Comparison of ENCODE assay signal across 8 mouse cellular contexts in genomic region chr17:56611861-56612564, GRCm38 (mm10). TPM values are rescaled to one million over a fixed set of nuclear protein-coding genes. Genes with fewer than 3 reads are reported as not detected.
DNase-seq lines count a peak whose midpoint lies in the region.

No protein-coding gene starts in this region.

- intact Hi-C loops in gastrocnemius, postnatal 14 days (cut with DNase I; ENCODE audit: low total_unique reads), result no loop called here

- peak; percentile 36 for DNase-seq in gastrocnemius, postnatal 14 days
- no peak for DNase-seq in gastrocnemius, postnatal 4 days (ENCODE audit: low spot score in 2 of 2)
- DNase-seq in B cell, adult 2 months, result peak; percentile 27 to 31
- DNase-seq in c-Kit-positive CD71-negative TER-119-negative erythroid progenitor cells, embryonic 14.5 days (ENCODE audit: low read depth), result peak; percentile 71
- DNase-seq in kidney, postnatal 36 days, result peak; percentile 49 to 76
- peak; percentile 57 for DNase-seq in mesoderm, embryonic 11.5 days (ENCODE audit: low read depth, low spot score)
- DNase-seq in layer of hippocampus, adult 9-10 months (ENCODE audit: low spot score), result no peak
- DNase-seq in right cerebral cortex, postnatal 4 days, result no peak

RNA-seq across cellular contexts. Expression of gene Rpl36, which starts 1.2 kb away (rescaled TPM):
- total RNA-seq in gastrocnemius, postnatal 14 days (2021), result 100 to 1,000 TPM; 679 to 780 TPM
- 1,000 to 10,000 TPM; 1,009 to 1,061 TPM for total RNA-seq in gastrocnemius, postnatal 4 days (2021)

RNA-seq across cellular contexts. Expression of gene 2410015M20Rik, which starts 2.4 kb away (rescaled TPM):
- 100 to 1,000 TPM; 193 to 194 TPM for total RNA-seq in gastrocnemius, postnatal 14 days (2021)
- total RNA-seq in gastrocnemius, postnatal 4 days (2021), result 100 to 1,000 TPM; 232 to 255 TPM

RNA-seq across cellular contexts. Expression of gene Lonp1, which starts 14.7 kb away (rescaled TPM):
- 10 to 100 TPM; 50.3 to 54.5 TPM for total RNA-seq in gastrocnemius, postnatal 14 days (2021)
- total RNA-seq in gastrocnemius, postnatal 4 days (2021), result 10 to 100 TPM; 58.1 to 59.2 TPM

RNA-seq across cellular contexts. Expression of gene Catsperd, which starts 15.9 kb away (rescaled TPM):
- total RNA-seq in gastrocnemius, postnatal 14 days (2021), result not detected
- total RNA-seq in gastrocnemius, postnatal 4 days (2021), result not detected

RNA-seq across cellular contexts. Expression of gene Safb, which starts 27.4 kb away (rescaled TPM):
- total RNA-seq in gastrocnemius, postnatal 14 days (2021), result 10 to 100 TPM; 39.4 to 46.2 TPM
- 100 to 1,000 TPM in 1 of 2 experiments, 10 to 100 TPM in 1; 96.9 to 117 TPM for total RNA-seq in gastrocnemius, postnatal 4 days (2021)

Comparison
In these comparisons a context has a peak if more than half of its experiments do, and no peak if none do; other contexts are left out.
1. DNase-seq: peak in gastrocnemius, postnatal 14 days (single experiment), B cell, adult 2 months (2 of 2), c-Kit-positive CD71-negative TER-119-negative erythroid progenitor cells, embryonic 14.5 days (single experiment), kidney, postnatal 36 days (2 of 2) and mesoderm, embryonic 11.5 days (single experiment); none in gastrocnemius, postnatal 4 days (0 of 2), layer of hippocampus, adult 9-10 months (single experiment) and right cerebral cortex, postnatal 4 days (single experiment).